In the genomic region with DNA sequence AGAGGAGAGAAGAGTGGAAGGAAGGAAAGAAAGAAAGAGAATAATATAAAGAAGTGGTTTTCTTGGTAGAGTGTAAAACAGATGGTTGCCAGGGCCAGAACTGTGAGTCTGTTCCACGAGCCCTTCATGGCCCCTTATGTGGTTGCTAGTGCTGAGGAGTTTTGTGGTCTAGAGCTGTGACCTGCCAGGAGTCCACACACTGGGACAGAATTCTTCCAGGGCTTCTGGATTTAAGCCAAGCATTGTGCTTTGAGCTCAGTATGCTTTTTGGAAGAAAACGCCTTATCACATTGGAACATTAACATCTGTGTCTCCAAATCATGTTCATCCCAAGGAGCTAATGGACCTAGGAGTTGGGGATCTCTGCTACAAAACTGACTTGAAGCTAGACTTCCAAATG, we compare ENCODE assay signal across 15 mouse cellular contexts.
DNase-seq lines count a peak whose midpoint lies in the region; ATAC-seq and TF ChIP-seq lines count a peak whose summit lies in the region.
"Had no signal": no experiment of that assay in that cellular context is flagged by ENCODE, and none has a peak within 500 bp of the region (broad histone marks: within the 10 kb centered on the region; RNA-seq: fewer than 3 reads in every experiment).

No protein-coding gene starts in this region.

- no peak for TF ChIP-seq CTCF in kidney, adult 2 months (conservative IDR thresholded peaks at IDR 0.05; ENCODE audit: insufficient read depth, insufficient read length, low read depth, low read length)

- no peak for ATAC-seq in heart, embryonic 13.5 days (ENCODE audit: extremely low read depth, insufficient number of reproducible peaks, low FRiP score, low TSS enrichment)
- no peak for ATAC-seq in hindbrain, embryonic 13.5 days (ENCODE audit: low FRiP score)

- H3K4me2 ChIP-seq in heart, embryonic 13.5 days = no peak overlapping the region
- H3K4me2 ChIP-seq in hindbrain, embryonic 13.5 days = no peak overlapping the region

- H3K9ac ChIP-seq in heart, embryonic 13.5 days = no peak overlapping the region
- no peak overlapping the region for H3K9ac ChIP-seq in hindbrain, embryonic 13.5 days
- H3K9ac ChIP-seq: liver, embryonic 15.5 days had no signal

- no peak overlapping the region for H3K4me3 ChIP-seq in kidney, adult 2 months (ENCODE audit: insufficient read depth, low read depth, low read length)
- H3K4me3 ChIP-seq in heart, embryonic 13.5 days = no peak overlapping the region
- H3K4me3 ChIP-seq in hindbrain, embryonic 13.5 days = no peak overlapping the region
- H3K4me3 ChIP-seq: forebrain, embryonic 10.5 days; liver, embryonic 15.5 days had no signal

- peak; percentile 60 for DNase-seq in kidney, adult 2 months
- no peak for DNase-seq in kidney, adult 11 months
- peak; percentile 28 for DNase-seq in 3T3-L1 (ENCODE audit: low read depth, low spot score)
- DNase-seq in MN1 (ENCODE audit: low spot score) = peak; percentile 38
- DNase-seq in adrenal gland, postnatal 10 days = no peak
- DNase-seq: adrenal gland, postnatal 36 days; cerebellum, postnatal 25 days; left cerebral cortex, postnatal 4 days; right cerebral cortex, postnatal 4 days had no signal

- TF ChIP-seq POLR2A in kidney, adult 2 months (IDR thresholded peaks at IDR 0.05; ENCODE audit: low read depth, low read length) = no peak

- H3K36me3 ChIP-seq in kidney, adult 2 months (ENCODE audit: control insufficient read depth, insufficient read depth, low read length) = no peaks in the 10 kb centered on the region; the same call in 1 of the 2 replicates
- no peaks in the 10 kb centered on the region for H3K36me3 ChIP-seq in heart, embryonic 13.5 days
- no peaks in the 10 kb centered on the region for H3K36me3 ChIP-seq in hindbrain, embryonic 13.5 days
- H3K36me3 ChIP-seq: forebrain, embryonic 10.5 days; kidney, embryonic 15.5 days; liver, embryonic 15.5 days had no signal

- H3K9me3 ChIP-seq in heart, embryonic 13.5 days = no peaks in the 10 kb centered on the region
- H3K9me3 ChIP-seq in hindbrain, embryonic 13.5 days = no peaks in the 10 kb centered on the region
- H3K9me3 ChIP-seq: forebrain, embryonic 10.5 days; kidney, embryonic 15.5 days; liver, embryonic 15.5 days had no signal

- H3K27me3 ChIP-seq in kidney, adult 2 months (replicated peaks; ENCODE audit: control insufficient read depth, insufficient read depth, low read length) = no peaks in the 10 kb centered on the region; the same call in 1 of the 2 replicates
- no peaks in the 10 kb centered on the region for H3K27me3 ChIP-seq in heart, embryonic 13.5 days (replicated peaks)
- H3K27me3 ChIP-seq in hindbrain, embryonic 13.5 days = no peaks in the 10 kb centered on the region
- H3K27me3 ChIP-seq: kidney, embryonic 15.5 days; liver, embryonic 15.5 days had no signal

- H3K4me1 ChIP-seq in kidney, adult 2 months (ENCODE audit: control insufficient read depth, insufficient read depth, low read length) = no peaks in the 10 kb centered on the region
- peaks cover 14% of the 10 kb centered on the region for H3K4me1 ChIP-seq in heart, embryonic 13.5 days
- H3K4me1 ChIP-seq in hindbrain, embryonic 13.5 days (replicated peaks) = 0 out of 2 replicates have a peak, but pooled peaks cover 7% of the 10 kb centered on the region
- H3K4me1 ChIP-seq: forebrain, embryonic 10.5 days; liver, embryonic 15.5 days had no signal

- H3K27ac ChIP-seq in kidney, adult 2 months (ENCODE audit: insufficient read depth, low read depth, low read length) = peak overlapping the region; percentile 32; the same call in 1 of the 2 replicates
- peak overlapping the region; percentile 41; the same call in 1 of the 2 replicates for H3K27ac ChIP-seq in heart, embryonic 13.5 days (replicated peaks)
- no peak overlapping the region for H3K27ac ChIP-seq in hindbrain, embryonic 13.5 days
- H3K27ac ChIP-seq: hindbrain, postnatal 0 days; liver, embryonic 15.5 days had no signal

- WGBS in kidney, adult 2 months = 68% methylated on average over 2 of the region's 2 CpGs
- 50% methylated on average over 2 of the region's 2 CpGs for WGBS in heart, embryonic 13.5 days
- 62% methylated on average over 2 of the region's 2 CpGs for WGBS in hindbrain, embryonic 13.5 days

Comparison
In these comparisons a context has a peak if more than half of its experiments do, and no peak if none do; other contexts are left out.
1. DNase-seq: peak in kidney, adult 2 months (single experiment), 3T3-L1 (single experiment) and MN1 (single experiment); none in kidney, adult 11 months (single experiment) and adrenal gland, postnatal 10 days (single experiment).